In genomic region chr3:32826701-32827100, GRCm38 (mm10) we compare ENCODE assay signal across 11 mouse cellular contexts. TPM values are rescaled to one million over a fixed set of nuclear protein-coding genes. Genes with fewer than 3 reads are reported as not detected.
A peak's percentile ranks its signal among the peaks of the same experiment; 100 is the strongest.
DNase-seq lines count a peak whose midpoint lies in the region; ATAC-seq lines count a peak whose summit lies in the region.
"Had no signal": no experiment of that assay in that cellular context is flagged by ENCODE, and none has a peak within 500 bp of the region (broad histone marks: within the 10 kb centered on the region; RNA-seq: fewer than 3 reads in every experiment).

No protein-coding gene starts in this region.

- no peaks in the 10 kb centered on the region for H3K36me3 ChIP-seq in hindbrain, embryonic 13.5 days
- H3K36me3 ChIP-seq in hindbrain, embryonic 10.5 days, result no peaks in the 10 kb centered on the region

- H3K9ac ChIP-seq in hindbrain, embryonic 13.5 days, result no peak overlapping the region

- H3K4me1 ChIP-seq in hindbrain, embryonic 13.5 days (replicated peaks), result 0 out of 2 replicates have a peak, but pooled peaks cover 3% of the 10 kb centered on the region
- H3K4me1 ChIP-seq in hindbrain, embryonic 10.5 days (replicated peaks), result peaks cover 4% of the 10 kb centered on the region; the same call in 1 of the 2 replicates

- no peak overlapping the region for H3K4me2 ChIP-seq in hindbrain, embryonic 13.5 days
- H3K4me2 ChIP-seq: liver, embryonic 11.5 days had no signal

- H3K27me3 ChIP-seq in hindbrain, embryonic 13.5 days, result no peaks in the 10 kb centered on the region
- H3K27me3 ChIP-seq in hindbrain, embryonic 10.5 days (ENCODE audit: insufficient read depth, poor library complexity, severe bottlenecking), result no peaks in the 10 kb centered on the region

- 73% methylated on average over 6 of the region's 6 CpGs for WGBS in hindbrain, embryonic 13.5 days
- 85% methylated on average over 6 of the region's 6 CpGs for WGBS in hindbrain, embryonic 10.5 days

- intact Hi-C loops in left cerebral cortex, postnatal 14 days (cut with DNase I), result no loop called here

- H3K9me3 ChIP-seq in hindbrain, embryonic 13.5 days, result no peaks in the 10 kb centered on the region
- no peaks in the 10 kb centered on the region for H3K9me3 ChIP-seq in hindbrain, embryonic 10.5 days

- no peak for DNase-seq in hindbrain, embryonic 10.5 days (ENCODE audit: low spot score)
- DNase-seq in cerebellum, adult 18-20 months, result peak; percentile 26 to 49
- DNase-seq in frontal cortex, adult 2 months (ENCODE audit: extremely low spot score in 1 of 2, low spot score in 1 of 2), result peak; percentile 25 to 71
- DNase-seq in left cerebral cortex, postnatal 14 days (ENCODE audit: low spot score in 2 of 2), result peak; percentile 53 to 77
- DNase-seq in thymus, adult 18-20 months, result no peak
- no peak for DNase-seq in kidney, adult 18-20 months

- no peak overlapping the region for H3K27ac ChIP-seq in hindbrain, embryonic 13.5 days
- H3K27ac ChIP-seq in hindbrain, embryonic 10.5 days, result no peak overlapping the region

- ATAC-seq in hindbrain, embryonic 13.5 days (ENCODE audit: low FRiP score), result peak; percentile 44; the same call in 1 of the 2 replicates
- ATAC-seq in monocyte, adult 5-6 weeks (replicated peaks; ENCODE audit: insufficient number of reproducible peaks, low FRiP score, low TSS enrichment, poor library complexity, severe bottlenecking), result no peak
- ATAC-seq: activated CD4-positive, CD25-positive, alpha-beta regulatory T cell, adult 4 months; intestine, embryonic 16.5 days had no signal

- no peak overlapping the region for H3K4me3 ChIP-seq in hindbrain, embryonic 13.5 days
- no peak overlapping the region for H3K4me3 ChIP-seq in hindbrain, embryonic 10.5 days

RNA-seq across cellular contexts. Expression of gene Usp13, which starts 9.4 kb away (rescaled TPM):
- polyA plus RNA-seq in hindbrain, embryonic 13.5 days (2015; fragmentation: Nextera tagmentation; extraction: Ambion mirVana), result 11.7 and 12.1 TPM in 2 replicates
- 5.3 and 6.7 TPM in 2 replicates for polyA plus RNA-seq in hindbrain, embryonic 10.5 days (2016; fragmentation: Nextera tagmentation; extraction: Ambion mirVana)
- 11.5 and 11.9 TPM in 2 replicates for polyA plus RNA-seq in frontal cortex, adult 2 months (2012; rRNA removed)
- total RNA-seq in left cerebral cortex, postnatal 14 days (2021), result 10 to 100 TPM; 29.2 to 33.7 TPM
- total RNA-seq in monocyte, adult 5-6 weeks (2017), result 0.21 TPM in 1 of 3 replicates, not detected in the others
- polyA plus RNA-seq: activated CD4-positive, CD25-positive, alpha-beta regulatory T cell, adult 4 months had no signal

Comparison
In these comparisons a context has a peak if more than half of its experiments do, and no peak if none do; other contexts are left out.
1. DNase-seq: peak in cerebellum, adult 18-20 months (2 of 2), frontal cortex, adult 2 months (2 of 2) and left cerebral cortex, postnatal 14 days (2 of 2); none in hindbrain, embryonic 10.5 days (single experiment), thymus, adult 18-20 months (0 of 2) and kidney, adult 18-20 months (single experiment).